Mouse (Mus musculus): Measurements from ENCODE around the gene Inafm1. TPM values are rescaled to one million over a fixed set of nuclear protein-coding genes. Genes with fewer than 3 reads are reported as not detected.
"Not testable (repeated sequence)": the region's sequence is repeated elsewhere in the genome, so short reads cannot be mapped to it uniquely, and the experiment has no call there.

Gene Inafm1
- polyA plus RNA-seq, 1 experiment from 2014 or later, result 16.6 TPM

DNA sequence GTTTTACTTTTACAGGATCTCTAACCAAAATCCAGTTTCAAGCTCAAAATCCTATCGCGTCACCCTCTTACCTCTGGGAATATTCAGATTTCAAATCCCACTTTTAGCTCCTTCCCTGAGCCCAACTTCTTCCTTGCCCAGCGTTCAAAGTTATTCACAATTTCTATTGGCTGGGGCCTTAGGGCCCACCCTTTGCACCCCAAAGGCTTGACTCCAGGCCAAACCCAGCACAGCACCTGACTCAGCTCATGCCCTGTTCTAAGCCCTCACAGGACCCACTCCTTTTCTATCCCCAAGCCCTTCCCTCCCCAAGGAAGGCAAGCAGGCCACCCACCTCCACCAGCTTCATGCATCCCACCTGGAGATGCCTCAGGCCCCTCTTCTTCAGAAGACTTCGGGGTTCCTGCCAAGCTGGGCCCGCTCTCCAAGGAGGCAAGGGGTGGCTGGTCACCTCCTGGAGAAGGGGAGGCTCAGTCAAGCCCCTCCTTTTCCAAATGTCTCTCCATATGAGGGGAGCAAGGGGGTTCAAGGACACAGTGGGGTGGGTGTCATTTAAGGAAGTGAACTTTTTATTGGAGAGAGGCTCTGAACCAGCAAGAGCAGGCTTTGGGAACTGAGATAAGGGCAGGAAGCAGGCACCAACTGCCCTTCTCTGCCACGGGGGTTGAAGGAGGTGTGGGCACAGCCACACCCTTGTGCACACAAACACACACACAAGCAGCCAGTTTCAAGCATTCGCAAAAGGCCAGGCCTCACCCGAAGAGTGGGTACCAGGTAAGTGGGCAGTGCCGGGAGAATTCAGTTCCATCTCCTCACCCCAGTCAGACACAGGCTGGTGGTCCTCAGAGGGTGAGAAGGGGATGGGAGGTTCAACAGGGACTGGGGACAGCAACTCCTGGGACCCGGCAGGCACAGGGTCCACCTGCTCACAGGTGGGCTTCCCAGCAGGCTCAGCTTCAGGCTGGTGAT is 1.8 kb upstream of the Inafm1 start:
- Histone ChIP-seq H3K9ac (no peak overlapping the region), H3K4me2 (replicated peaks) (peak overlapping the region; percentile 95; the same call in 1 of the 2 replicates), H3K36me3 (peaks cover 22% of the 10 kb centered on the region), H3K9me3 (no peaks in the 10 kb centered on the region), H3K4me3 (replicated peaks) (no peak overlapping the region), H3K27ac (peak overlapping the region; percentile 97), H3K27me3 (replicated peaks) (no peaks in the 10 kb centered on the region), H3K4me1 (replicated peaks) (peaks cover 30% of the 10 kb centered on the region)
- no peak for ATAC-seq
- 78% methylated on average over 10 of the region's 10 CpGs for WGBS

DNA sequence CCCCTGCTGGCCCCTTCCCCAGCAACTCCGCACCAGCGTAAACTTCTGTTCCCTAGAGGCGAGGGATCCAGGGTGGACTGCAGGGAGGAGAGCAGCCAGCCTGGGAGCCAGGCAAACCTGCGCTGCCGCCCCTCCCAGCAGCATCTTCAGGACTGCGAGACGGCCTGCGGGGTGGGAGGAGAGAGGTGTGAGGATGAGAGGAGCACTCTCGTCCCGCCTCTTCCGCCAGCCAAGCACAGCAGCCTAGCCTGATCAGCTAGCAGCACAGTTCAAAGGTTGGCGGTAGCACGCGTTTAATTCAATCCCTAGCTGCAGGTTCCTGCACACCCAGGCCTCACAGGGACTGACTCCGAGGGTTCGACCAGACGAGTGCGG is 336 bp upstream of the Inafm1 start:
- H3K36me3 ChIP-seq, result peaks cover 22% of the 10 kb centered on the region
- no peaks in the 10 kb centered on the region for H3K9me3 ChIP-seq
- H3K4me1 ChIP-seq (replicated peaks), result peaks cover 30% of the 10 kb centered on the region
- H3K4me2 ChIP-seq (replicated peaks), result peak overlapping the region; percentile 95
- 3% methylated on average over 18 of the region's 18 CpGs for WGBS
- H3K27me3 ChIP-seq (replicated peaks), result no peaks in the 10 kb centered on the region
- peak overlapping the region; percentile 59 for H3K9ac ChIP-seq
- peak; percentile 90 for ATAC-seq
- H3K4me3 ChIP-seq (replicated peaks), result peak overlapping the region; percentile 67
- peak overlapping the region; percentile 97 for H3K27ac ChIP-seq

DNA sequence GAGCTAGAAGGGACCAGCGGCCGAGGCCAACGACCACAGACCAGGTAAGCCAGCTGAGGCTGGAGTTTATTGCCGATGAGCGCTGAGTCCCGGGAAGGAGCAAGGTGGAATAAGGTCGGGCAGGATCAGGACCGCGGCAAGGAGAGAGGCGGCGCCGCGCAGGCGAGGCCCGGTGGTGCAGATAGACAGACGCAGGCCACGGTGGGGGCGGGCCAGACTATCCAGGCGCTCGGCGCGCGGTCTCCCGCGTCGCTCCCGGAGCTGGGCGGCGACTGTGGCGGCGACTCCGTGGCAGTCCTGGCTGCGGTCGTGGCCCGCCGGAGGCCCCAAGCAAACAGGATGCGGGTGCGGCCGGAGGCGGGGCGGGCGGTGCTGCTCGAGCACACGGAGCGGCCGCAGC is 736 bp downstream of the Inafm1 start:
- WGBS, result under 1% methylated on average over 46 of the region's 46 CpGs

DNA sequence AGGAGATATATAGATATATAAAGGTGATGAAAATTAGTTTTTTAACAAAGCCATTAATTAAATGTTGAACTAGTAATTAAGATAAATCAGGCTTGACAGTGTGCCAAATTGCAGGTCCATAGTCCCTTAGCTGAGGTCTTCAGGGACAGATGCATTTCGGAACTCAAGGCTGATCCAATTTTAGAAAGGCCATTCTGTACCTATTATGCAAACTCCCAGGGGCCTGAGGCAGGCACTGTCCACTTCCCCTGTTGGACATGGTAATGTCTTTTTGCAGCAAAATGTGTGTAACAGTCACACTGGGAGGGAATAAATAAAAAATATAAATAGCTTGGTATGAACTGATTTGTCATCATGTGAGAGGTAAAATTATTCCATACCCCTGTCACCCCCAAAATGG is 2.3 kb downstream of the Inafm1 start:
- Histone ChIP-seq H3K27me3 (replicated peaks) (no peaks in the 10 kb centered on the region), H3K9ac (no peak overlapping the region), H3K36me3 (peaks cover 5% of the 10 kb centered on the region), H3K4me3 (replicated peaks) (no peak overlapping the region), H3K27ac (no peak overlapping the region), H3K4me2 (replicated peaks) (no peak overlapping the region), H3K9me3 (no peaks in the 10 kb centered on the region), H3K4me1 (replicated peaks) (peaks cover 29% of the 10 kb centered on the region)
- 69% methylated on average over 1 of the region's 1 CpGs for WGBS
- ATAC-seq, result no peak

More for the DNA sequence above, 736 bp downstream of the Inafm1 start:
- Histone ChIP-seq H3K9ac (peak overlapping the region; percentile 70), H3K27me3 (replicated peaks) (no peaks in the 10 kb centered on the region), H3K36me3 (peaks cover 16% of the 10 kb centered on the region), H3K4me1 (replicated peaks) (peaks cover 30% of the 10 kb centered on the region), H3K4me2 (replicated peaks) (peak overlapping the region; percentile 95), H3K27ac (peak overlapping the region; percentile 97), H3K4me3 (replicated peaks) (peak overlapping the region; percentile 67), H3K9me3 (no peaks in the 10 kb centered on the region)
- ATAC-seq, result peak; percentile 82

DNA sequence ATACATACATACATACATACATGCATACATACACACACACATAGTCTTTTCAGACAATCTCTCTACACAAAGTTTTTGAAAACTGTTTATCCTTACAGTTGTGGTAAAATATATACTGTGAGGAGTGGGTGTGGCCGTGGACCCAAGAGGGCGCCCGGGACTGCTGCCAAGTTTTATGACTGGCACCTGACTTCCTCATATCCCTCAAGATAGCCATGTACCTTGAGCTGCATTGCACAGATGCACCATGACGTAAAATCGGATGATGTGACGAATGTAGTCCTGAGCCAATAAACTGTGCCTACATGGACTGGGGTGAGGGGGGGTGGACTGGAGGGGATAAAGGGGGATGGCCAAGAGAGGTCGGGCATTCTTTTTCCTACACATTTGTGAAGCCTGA is 6.8 kb downstream of the Inafm1 start:
- H3K27ac ChIP-seq, result not testable (repeated sequence)
- WGBS, result 76% methylated on average over 7 of the region's 7 CpGs
- ATAC-seq, result peak; percentile 45; the same call in 1 of the 2 replicates

DNA sequence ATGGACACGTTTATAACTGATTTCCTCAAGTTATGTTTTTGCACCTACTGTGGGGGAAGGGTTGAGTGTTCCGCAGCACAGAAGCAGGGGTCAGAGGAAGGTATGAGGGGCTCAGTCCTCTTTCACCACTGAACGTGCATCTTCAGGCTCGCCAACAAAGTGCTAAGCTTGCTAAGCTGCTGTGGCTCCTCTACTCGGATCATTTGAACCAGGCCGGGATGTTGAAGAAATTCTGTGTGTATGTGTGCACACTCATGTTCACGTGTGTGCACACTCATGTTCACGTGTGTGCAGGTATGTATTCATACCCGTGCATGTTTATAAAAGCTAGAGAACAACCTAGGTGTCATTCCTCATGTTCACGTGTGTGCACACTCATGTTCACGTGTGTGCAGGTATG is 7.6 kb downstream of the Inafm1 start:
- no peak for ATAC-seq
- no peak overlapping the region for H3K9ac ChIP-seq
- no peak overlapping the region for H3K4me3 ChIP-seq (replicated peaks)
- H3K4me2 ChIP-seq (replicated peaks), result no peak overlapping the region
- no peaks in the 10 kb centered on the region for H3K9me3 ChIP-seq
- no peaks in the 10 kb centered on the region for H3K36me3 ChIP-seq
- no peak overlapping the region for H3K27ac ChIP-seq
- no peaks in the 10 kb centered on the region for H3K27me3 ChIP-seq (replicated peaks)
- 90% methylated on average over 11 of the region's 11 CpGs for WGBS
- H3K4me1 ChIP-seq (replicated peaks), result no peaks in the 10 kb centered on the region

More for the DNA sequence above, 6.8 kb downstream of the Inafm1 start:
- not testable (repeated sequence) for H3K9me3 ChIP-seq; H3K4me1 ChIP-seq (replicated peaks); H3K4me3 ChIP-seq (replicated peaks); H3K27me3 ChIP-seq (replicated peaks); H3K4me2 ChIP-seq (replicated peaks); H3K9ac ChIP-seq; H3K36me3 ChIP-seq

DNA sequence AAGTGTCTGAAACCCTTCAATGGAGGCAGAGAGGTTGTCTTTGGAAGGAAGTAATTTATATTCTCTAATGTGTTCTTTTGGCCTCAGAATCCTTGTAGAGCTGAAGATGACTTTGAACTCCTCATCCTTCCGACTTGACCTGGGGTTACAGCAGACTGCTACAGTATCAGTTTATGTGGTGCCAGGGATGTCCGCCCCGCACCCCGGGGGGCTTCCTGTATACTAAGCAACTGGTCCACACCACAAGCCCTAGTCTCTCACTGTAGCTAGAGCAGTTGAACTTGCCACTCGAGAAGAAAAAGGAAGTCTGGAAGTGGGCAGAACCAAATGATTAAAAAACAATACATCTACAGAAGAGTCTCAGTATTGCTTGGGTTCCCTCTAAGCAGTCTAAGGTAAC is 9.6 kb downstream of the Inafm1 start:
- no peak overlapping the region for H3K4me3 ChIP-seq (replicated peaks)
- no peaks in the 10 kb centered on the region for H3K27me3 ChIP-seq (replicated peaks)
- no peak for ATAC-seq
- 80% methylated on average over 5 of the region's 5 CpGs for WGBS
- H3K9ac ChIP-seq, result no peak overlapping the region
- no peak overlapping the region for H3K27ac ChIP-seq
- H3K4me2 ChIP-seq (replicated peaks), result no peak overlapping the region
- H3K36me3 ChIP-seq, result no peaks in the 10 kb centered on the region
- no peaks in the 10 kb centered on the region for H3K9me3 ChIP-seq
- H3K4me1 ChIP-seq (replicated peaks), result no peaks in the 10 kb centered on the region

DNA sequence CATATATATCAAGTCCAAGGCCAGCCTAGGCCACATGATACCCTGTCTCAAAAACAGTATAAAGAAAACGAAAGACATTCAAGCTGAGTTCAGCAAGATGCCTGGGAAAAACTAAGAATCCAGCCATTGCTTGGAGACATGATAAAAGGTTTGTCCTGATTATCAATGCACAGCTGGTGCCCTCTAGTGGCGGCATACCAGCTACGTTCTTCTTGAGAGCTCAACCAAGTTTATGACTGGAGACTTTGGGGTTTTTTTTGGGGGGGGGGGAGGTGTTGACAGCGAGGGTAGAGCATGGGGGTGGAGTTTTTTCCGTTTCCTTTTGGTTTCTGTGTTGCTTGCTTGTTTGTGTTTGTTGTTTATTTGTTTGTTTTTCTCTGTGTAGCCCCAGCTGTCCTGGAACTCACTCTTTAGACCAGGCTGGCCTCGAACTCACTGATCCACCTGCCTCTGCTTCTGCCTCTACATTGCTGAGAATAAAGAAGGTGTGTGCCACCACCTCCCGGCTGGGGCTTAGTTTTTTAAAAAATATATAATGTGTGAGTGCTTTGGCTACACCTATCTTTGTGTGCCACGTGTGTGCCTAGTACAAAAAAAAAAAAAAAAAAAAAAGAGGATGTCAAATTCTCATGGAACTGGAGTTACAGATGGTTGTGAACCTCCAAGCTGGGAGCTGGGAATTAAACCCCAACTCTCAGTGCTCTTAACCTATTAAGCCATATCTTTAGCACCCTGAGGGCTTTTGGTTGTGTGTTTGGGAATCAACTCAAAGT is 10.2 kb downstream of the Inafm1 start:
- Histone ChIP-seq H3K9ac (no peak overlapping the region), H3K4me2 (replicated peaks) (no peak overlapping the region), H3K27ac (no peak overlapping the region), H3K9me3 (no peaks in the 10 kb centered on the region), H3K4me3 (replicated peaks) (no peak overlapping the region), H3K36me3 (no peaks in the 10 kb centered on the region), H3K27me3 (replicated peaks) (no peaks in the 10 kb centered on the region), H3K4me1 (replicated peaks) (no peaks in the 10 kb centered on the region)
- ATAC-seq, result 0 out of 2 replicates have a peak, but pooled peaks have one; percentile 1
- WGBS, result 28% methylated on average over 8 of the region's 8 CpGs

DNA sequence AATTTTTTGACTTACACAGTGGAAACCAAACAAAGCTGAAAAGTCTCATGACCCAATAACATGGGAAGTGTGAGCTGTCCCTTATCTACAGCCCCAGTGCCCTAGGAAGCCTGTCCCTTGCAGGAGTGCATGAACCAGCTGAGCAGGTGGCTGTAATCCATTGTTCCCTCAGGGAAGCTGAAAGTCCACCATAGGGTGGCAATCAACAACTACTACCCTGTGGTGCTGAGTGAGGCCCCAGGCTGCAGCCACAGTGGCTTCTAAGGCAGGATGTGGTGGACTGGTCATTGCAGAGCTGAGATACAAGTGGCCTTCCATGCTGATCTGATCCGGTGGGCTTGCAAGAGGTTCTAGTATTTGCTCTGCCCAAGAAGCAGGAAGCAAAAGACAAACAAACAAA is 12.3 kb downstream of the Inafm1 start:
- 58% methylated on average over 1 of the region's 1 CpGs for WGBS
- H3K27ac ChIP-seq, result no peak overlapping the region
- H3K9ac ChIP-seq, result no peak overlapping the region
- H3K27me3 ChIP-seq (replicated peaks), result 0 out of 2 replicates have a peak, but pooled peaks cover 2% of the 10 kb centered on the region
- no peak overlapping the region for H3K4me3 ChIP-seq (replicated peaks)
- no peaks in the 10 kb centered on the region for H3K36me3 ChIP-seq
- peak; percentile 84 for ATAC-seq
- no peak overlapping the region for H3K4me2 ChIP-seq (replicated peaks)
- no peaks in the 10 kb centered on the region for H3K4me1 ChIP-seq (replicated peaks)
- no peaks in the 10 kb centered on the region for H3K9me3 ChIP-seq

DNA sequence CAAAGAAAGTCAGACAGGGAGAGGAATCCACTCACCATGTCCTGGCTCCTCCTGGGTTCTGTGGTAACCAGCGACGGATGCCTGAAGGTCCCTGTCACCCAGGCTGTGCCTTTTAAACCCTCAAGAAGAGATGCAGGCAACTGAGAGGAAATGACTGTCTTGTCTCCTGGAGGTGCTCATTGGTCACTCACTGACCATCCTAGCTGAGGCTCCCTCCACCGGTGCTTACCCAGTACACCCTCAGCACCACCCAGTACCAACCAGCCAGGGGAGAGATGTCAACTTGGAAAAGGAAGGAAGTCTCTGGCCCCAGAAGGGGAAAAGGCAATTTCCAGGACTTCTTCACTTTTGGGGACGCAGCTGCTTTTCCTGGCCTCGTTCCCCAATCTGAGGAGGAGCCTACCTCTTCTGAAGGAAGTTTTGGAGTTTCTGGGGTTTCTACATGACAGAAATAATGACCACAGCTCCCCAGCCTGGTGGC is 14.3 kb downstream of the Inafm1 start, which contains the start of gene C5ar1:
TSS of gene C5ar1 (minus strand) at position 431 of the 481 bp plus-strand sequence.
- Histone ChIP-seq H3K36me3 (no peaks in the 10 kb centered on the region), H3K4me3 (replicated peaks) (no peak within 1 kb of the TSS), H3K9ac (no peak within 1 kb of the TSS), H3K9me3 (no peaks in the 10 kb centered on the region), H3K27ac (no peak within 1 kb of the TSS), H3K27me3 (replicated peaks) (0 out of 2 replicates have a peak, but pooled peaks cover 2% of the 10 kb centered on the region), H3K4me2 (replicated peaks) (no peak within 1 kb of the TSS), H3K4me1 (replicated peaks) (no peaks in the 10 kb centered on the region)
- ATAC-seq, result no peak
- 85% methylated on average over 5 of the region's 5 CpGs for WGBS

DNA sequence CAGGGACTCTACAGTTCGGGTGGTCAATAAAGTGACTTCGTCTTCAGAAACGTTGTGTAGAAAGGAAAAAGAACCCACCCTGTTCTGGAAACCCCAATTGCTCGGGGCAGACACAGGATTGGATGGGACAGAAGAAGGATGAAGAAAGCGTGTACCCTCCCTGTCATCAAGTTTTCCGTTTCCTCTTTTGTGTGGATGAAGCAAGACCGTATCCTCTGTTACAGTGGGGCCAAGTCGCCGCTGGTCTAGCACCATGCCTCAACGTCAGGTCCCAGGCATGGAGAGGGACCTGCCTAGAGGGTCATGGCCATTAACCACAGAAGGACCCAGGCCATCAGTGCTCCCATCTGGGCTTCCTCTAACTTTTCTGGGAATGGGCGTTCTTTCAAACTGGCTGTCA is 15.6 kb downstream of the Inafm1 start:
- no peak for ATAC-seq
- Histone ChIP-seq H3K4me2 (replicated peaks) (no peak overlapping the region), H3K36me3 (no peaks in the 10 kb centered on the region), H3K4me1 (replicated peaks) (no peaks in the 10 kb centered on the region), H3K4me3 (replicated peaks) (no peak overlapping the region), H3K27me3 (replicated peaks) (0 out of 2 replicates have a peak, but pooled peaks cover 2% of the 10 kb centered on the region), H3K27ac (no peak overlapping the region), H3K9me3 (no peaks in the 10 kb centered on the region), H3K9ac (no peak overlapping the region)
- WGBS, result 85% methylated on average over 11 of the region's 11 CpGs

DNA sequence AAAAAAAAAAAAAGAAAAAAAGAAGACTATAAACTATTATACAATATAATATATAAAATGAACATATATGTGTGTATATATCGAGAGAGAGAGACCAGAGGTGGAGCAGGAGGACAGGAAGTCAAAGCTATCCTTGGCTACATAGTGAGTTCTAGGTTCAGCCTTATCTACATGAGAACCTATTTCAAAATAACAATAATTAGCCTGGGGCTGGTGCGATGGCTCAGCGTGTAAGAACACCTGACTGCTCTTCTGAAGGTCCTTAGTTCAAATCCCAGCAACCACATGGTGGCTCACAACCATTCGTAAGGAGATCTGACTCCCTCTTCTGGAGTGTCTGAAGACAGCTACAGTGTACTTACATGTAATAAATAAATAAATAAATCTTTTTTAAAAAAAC is 17.5 kb downstream of the Inafm1 start:
- not testable (repeated sequence) for H3K4me1 ChIP-seq (replicated peaks); H3K36me3 ChIP-seq; H3K4me3 ChIP-seq (replicated peaks); H3K9me3 ChIP-seq; H3K4me2 ChIP-seq (replicated peaks); H3K27ac ChIP-seq; H3K9ac ChIP-seq; H3K27me3 ChIP-seq (replicated peaks); ATAC-seq
- 81% methylated on average over 4 of the region's 4 CpGs for WGBS
